Mouse (Mus musculus): ENCODE results near the gene Foxb1.

The Foxb1 gene

DNA sequence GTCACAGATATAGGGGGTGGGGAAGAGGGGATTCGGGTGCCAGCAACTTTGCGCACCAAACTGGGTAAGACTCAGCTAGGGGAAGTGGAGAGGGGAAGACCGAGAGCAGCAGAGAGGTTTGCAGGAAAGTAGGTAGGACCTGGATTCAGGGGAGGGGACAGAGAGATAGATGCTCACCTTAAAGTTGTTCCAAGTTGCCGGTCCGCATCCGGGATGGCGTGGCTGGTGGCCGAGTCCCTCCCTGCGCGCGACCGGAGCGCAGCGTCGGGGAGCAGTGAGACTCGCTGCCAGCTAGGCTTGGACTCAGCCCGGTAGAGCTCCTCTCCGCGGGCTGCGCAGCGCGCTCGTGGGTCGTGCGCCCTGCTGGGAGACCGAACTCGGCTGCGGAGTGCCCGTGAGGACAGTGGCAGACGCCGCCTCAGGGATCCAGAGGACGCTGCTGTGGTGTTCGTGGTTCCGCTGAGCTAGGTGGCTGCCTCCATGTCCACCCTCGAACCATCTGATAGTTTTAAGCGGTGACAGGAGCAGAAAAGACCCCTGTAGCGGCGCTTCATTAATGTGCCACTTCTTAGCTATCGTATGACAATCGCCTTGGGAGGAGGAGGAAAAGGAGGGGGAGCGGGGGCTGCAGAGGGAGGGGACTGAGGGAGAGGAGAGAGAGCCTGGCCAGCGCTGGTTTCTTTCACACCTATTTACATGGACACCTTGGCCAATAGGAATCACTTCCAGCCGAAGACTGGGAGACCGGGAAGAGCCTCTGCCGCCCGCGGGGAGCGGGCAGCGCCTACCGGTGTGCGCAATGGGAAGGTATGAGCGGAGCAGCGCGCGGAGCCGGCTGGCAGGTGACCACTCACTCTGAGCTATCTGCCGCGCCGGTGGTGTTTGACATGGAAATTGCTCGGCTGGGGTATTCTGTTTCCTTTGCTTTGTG is at the start of gene Foxb1:
Foxb1 (minus strand) TSS at position 570 of the 931 bp plus-strand sequence.
- DNase-seq (ENCODE audit: low read depth, low spot score) = no peak

DNA sequence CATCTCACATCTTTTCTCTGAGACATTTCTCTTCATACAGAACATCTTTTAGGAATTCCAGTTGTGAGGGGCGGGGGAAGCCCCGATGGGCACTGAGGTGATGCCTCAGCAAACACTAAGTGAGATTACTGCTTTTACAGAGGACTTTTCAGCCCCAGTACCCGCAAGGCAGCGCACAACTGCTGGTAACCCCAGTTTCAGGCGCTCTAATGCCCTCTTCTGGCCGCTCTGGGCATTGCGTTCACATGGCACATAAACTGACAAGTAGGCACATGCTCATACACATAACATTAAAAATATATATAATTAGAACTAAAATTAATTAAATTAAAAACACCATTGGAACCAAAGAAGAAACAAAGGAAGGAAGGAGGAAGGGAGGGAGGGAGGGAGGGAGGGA is 29.8 kb upstream of the Foxb1 start:
- DNase-seq (ENCODE audit: low read depth, low spot score) = no peak

DNA sequence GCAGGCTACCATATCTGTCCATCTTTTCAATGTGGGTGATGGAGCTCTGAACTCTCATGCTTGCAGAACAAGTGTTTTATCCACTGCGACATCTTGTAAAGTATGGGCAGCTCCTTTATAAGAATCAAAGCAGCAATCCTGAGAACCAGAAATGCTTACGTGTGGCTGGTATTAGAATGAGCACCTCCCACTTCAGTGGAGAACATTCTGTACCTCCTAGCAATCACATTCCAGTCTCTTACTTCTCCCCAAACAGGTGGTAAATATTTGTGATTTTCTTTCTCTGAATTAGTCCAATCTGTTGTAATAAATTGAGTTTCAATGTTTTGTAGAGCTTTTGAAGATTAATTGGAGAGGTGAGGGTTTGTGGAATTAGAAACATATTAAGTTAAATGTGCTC is 19.3 kb upstream of the Foxb1 start:
- DNase-seq (ENCODE audit: low read depth, low spot score) = no peak

DNA sequence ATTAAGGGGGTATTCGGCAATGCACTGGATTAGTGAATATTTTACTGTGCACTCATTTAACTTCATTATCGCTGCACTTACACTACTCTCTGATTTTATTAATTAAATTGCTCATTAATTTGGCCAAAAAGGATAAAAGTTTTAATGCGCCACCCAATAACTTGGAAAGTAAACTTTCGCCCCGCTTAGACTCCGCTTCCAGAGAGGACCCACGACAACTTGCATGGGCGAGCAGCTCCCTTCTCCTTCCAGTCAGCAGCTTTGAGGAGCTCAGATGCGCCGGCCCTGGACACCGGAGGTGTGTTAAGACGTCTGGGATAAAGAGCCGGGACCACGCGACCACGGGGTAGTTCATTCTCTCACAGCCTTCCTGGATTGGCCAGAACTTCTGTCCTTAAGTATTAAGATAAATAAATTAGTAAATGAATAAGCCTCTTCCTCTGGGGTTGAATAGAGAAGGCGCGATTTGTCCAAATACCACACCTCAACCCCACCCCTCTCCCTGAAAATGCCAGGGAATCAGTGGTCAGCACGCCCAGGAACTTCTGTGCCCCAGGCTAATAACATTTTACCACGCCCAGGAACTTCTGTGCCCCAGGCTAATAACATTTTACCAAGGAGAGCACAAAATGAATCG is 9.3 kb upstream of the Foxb1 start:
- DNase-seq (ENCODE audit: low read depth, low spot score) = no peak

DNA sequence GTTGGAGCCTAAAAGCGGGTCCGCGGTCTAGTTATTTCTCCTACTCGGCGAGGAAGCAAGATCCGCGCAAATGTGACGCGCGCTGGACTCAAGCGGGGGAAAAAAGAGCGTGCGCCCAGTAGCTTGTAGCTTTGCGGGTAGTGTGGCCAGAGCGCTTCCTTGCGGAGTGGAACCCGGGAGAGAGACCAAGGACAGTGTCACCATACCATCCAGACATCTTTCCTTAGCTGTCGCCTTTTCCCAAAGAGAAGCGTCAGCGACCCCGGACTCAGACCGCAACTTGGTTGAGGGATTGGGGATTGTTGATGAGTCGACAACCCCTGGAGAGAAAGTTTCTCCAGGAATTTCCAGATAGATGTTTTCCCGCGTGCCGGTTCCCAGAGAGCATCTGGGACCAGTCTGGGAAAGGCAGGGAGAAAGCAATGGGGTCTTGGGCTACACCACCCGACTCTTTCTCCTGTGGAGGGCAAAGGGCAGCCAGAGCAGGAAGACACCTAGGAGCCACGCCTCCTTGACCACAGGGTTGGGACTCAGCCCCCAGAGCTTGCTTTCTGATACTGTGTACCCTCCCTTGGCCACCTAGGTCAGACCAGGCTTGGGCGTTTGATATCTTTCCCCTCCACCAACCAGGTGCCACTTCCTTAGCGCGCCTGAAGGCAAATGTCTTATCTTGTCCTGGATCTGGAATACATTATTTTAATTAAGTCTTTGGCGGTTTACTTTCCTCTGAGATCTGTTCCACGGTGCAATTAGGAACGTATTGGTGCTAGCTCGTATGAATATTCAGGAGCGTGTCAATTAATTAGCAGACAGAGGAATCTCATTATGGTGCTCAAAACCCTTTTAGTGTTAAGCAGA is 8.6 kb upstream of the Foxb1 start:
- no peak for DNase-seq (ENCODE audit: low read depth, low spot score)

DNA sequence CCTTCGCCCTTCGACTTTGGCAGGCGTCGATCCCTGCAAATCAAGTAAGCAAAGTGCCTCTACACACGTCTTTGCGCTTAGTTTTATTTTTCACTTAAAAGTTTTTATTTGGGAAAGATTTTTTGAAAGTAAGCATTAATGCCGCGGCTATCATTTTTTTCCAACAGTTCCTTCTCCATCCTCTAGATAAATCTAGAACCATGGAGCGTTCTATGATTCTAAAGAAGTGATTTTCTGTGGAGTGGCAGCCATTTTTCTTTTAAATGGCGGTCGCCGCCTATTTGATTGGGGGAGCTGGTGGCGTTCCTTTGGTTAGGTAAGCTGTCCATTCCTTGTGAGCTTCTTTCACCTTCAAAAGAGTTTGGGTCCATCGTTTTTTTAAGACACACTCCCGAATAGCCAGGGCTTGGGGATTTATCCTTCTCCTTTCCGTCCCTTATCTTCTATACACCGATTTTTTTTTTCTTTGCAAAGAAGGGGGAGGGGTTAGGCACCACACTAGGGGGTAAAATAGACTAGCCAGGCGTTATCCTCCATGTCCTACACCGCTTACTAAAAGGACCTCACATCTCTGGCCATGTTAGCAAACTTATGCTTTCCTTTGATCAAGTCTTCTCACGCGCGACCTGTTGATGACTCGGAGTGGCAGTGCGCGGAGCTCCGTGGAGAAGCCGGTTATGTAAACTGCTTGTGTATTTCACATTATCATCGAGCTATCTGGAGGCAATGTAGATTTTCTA is 7.6 kb upstream of the Foxb1 start:
- DNase-seq (ENCODE audit: low read depth, low spot score) = no peak

DNA sequence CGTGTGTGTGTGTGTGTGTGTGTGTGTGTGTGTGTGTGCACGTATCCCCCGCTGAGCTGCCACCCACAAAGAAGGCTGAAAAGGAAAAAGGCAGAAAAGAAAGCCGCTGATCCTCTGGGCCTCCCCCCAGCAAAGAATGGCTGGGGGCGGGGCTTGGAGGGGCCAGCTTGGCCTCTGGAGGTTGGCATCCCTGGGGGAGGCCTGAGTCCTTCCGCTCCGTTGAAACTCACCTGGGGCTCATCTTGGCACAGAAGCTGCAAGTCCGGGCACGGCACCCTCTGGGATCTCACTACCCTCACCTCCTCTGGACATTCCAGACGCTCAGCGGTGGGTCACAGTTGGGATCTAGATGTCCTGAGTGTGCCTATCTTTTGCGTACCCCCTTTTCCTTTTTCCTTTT is 6.7 kb upstream of the Foxb1 start:
- no peak for DNase-seq (ENCODE audit: low read depth, low spot score)

DNA sequence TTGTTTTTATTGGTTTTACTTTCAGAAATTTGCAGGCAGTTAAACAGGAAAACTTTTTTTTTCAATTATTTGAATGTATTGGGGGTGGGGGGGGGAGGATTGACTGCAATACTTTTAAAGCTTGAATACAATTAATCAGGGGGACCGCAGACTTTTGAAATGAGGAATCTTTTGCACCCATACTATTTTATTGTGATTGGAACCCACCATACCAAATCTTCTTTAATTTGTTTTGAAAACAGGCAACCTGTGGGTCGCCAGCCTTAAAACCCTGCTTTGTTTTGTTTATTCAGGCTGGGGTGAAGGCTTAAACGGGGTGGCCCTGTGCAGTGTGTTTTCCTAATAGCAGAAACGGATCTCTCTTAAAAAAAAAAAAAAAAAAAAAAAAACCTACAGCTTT is 6.2 kb upstream of the Foxb1 start:
- no peak for DNase-seq (ENCODE audit: low read depth, low spot score)

DNA sequence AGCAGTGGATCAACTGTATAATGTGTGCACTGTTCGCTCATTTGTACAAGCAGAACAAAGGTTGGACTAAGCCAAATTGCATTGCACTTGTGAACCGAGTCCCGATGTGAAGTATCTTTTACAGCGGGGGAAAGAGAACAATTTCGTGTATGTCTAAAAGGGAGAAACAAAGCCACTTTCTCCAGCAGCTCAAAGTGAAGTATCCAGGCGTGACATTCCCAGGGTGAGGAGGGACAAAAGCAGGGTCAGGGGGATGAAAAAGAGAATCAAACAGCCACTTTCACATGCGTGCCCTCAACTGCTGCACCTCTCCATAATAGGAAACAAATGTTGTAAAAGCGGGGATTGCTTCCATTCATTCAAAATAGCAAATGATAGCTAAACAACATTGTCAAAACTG is 5.6 kb upstream of the Foxb1 start:
- DNase-seq (ENCODE audit: low read depth, low spot score) = no peak

DNA sequence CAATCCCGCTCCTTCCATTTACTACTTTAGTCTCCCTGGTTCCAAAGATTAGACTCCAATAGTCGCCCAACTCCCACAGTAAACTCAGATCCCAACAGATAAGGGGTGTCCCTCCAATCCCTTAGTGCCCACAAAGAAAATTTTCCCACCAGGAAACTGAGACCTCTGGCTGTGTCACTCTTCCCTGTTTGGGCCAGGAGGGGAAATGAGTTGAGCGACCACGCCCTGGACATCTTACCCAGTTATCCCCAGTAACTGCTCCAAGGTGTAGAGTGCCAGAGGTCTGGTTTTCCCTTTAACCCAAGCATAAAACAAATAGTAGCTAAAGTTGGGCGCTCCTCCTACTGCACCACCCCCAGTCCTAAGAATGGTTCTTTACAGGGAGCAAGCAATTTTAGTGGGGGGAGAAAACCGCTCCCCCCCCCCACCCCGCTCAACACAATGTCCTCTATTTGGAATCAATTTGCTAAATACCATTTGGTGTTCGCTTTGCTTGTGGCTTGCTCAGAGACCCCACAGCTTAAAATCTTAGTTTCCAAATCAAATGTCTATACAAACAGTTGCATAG is 4.8 kb upstream of the Foxb1 start:
- DNase-seq (ENCODE audit: low read depth, low spot score) = no peak

DNA sequence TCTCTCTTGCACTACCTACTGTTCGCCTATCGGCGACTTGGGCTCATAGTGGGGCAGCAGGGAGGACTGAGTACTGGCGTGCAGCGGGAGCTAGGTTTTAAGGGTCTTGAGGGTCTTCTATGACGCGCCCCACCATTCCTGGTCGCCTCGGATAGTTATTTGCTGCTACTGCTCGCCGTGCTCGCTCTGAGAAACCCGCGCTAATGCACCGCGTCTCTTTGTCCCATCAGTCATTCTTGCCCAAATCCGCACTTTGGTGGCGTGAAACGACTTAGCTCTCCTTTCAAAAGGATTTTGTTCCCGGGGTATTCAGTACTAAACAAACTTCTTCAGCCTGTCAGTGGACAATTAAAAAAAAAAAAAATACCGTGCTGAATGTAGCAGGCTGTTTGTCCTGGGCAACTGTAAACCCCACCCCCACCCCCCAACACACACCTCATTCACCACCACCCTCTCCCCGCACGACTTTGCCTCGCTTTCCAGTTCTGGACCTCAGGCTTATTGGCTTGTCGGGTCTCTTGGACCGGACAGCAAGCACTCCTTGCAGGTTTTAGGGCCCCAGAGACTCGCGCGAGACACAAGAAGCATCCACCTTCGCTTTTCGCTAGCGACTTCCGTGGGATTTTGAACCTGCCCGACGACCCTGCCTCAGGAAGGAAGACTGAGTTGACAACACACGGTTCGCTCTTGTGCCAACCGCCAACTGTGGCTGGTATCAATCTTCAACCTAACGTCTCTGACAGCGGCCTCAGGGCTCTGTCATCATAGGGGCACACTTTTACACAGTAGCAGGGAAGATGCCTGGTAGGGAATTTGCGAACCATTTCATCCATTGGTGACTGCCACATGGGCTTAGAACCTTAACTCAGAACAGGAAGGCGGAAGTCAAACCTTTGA is 4.1 kb upstream of the Foxb1 start:
- DNase-seq (ENCODE audit: low read depth, low spot score) = no peak

DNA sequence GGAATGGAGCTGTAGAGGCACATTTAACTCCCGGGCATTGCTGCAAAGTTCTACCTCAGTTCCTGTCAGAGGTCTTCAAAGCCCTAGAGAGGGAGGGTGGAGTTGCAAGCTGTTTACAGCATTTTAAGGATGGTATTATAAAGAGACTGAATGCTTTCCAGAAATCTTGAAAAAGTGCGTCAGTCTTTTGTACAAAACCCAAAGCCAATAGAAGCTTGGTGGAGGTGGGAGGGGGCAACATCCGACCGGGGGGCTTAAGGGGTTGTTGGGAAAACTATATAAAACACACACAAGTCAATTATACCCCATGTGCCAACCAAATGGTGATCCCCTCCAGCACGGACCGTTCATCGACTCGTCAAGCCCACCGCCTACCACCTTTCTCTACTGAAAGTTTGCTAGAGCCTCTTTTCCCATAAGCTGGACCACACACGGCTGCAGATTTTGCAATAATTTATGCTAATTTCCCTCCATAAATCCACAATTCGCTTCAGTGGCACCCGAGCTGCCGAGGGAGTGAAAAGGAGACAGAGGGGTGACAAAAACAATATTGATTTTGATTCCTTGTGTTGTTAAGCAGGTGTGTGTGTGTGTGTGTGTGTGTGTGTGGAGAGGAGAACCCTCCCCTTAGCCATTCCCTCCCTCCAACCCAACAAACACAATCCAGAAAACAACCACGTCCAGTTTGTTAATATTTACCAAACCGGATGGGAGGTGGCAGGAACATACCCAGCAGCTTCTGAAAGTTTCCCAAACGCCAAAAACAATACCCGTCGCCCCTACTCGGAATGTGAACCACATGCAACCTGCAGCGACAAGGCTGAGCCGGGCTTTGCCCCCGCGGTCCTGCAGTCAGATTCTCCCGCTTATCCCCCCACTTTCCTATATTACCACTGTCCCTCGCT is 3.2 kb upstream of the Foxb1 start:
- DNase-seq (ENCODE audit: low read depth, low spot score) = no peak

DNA sequence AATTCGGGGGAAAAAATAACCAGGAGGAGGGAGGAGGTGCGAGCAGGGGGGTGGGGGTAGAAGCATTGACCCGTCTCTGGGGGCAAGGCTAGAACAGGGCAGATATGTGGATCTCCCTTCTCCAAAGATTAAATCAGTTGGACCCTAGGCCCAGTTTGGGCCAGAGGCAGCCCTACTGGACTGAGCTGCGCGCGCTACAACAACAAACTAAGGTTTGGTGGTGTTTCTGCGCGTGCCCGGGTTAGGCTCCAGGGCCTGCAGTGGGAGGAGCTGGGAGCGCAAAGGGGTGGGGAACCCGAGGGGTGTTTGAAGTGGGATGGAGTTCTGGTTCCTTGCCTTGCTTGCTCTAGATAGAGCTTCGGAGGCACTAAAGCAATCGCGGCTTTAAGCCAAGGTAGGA is 2.0 kb upstream of the Foxb1 start:
- no peak for DNase-seq (ENCODE audit: low read depth, low spot score)

DNA sequence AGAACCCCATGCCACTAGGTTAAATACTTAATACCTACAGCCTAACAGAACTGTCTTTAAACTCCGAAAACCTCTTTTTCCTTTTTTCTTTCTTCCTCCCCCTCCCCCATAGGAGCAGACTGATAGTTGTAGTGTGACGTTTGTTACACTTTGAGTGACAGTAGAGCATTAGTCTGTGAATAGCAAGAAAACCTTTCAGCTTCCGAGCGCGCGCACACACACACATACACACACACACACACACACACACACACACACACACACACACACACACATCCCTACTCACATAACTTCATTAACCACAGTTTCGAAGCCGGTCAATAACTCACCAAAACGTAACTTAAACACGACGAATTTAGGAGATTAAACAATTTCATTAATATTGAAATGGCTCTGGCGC is 1.5 kb upstream of the Foxb1 start:
- no peak for DNase-seq (ENCODE audit: low read depth, low spot score)

DNA sequence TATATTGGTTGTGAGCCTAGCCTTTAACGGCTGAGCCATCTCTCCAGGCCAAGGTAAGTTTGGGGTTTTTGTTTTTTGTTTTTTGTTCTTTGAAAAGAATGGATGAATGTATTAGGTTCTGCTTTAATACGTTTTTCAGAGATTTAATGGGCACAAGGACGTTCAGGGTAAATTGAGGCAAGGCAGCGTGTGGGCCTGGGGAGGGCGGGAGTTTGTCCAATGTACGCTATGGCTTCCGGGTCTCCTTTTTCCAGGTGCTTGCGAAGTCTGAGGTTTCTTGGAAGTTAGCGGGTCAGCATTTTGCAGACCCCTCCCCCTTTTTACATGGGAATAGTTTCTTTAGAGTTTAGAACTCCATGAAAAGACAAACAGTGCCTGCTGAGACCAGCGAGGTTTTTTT is 829 bp upstream of the Foxb1 start:
- DNase-seq (ENCODE audit: low read depth, low spot score) = no peak

DNA sequence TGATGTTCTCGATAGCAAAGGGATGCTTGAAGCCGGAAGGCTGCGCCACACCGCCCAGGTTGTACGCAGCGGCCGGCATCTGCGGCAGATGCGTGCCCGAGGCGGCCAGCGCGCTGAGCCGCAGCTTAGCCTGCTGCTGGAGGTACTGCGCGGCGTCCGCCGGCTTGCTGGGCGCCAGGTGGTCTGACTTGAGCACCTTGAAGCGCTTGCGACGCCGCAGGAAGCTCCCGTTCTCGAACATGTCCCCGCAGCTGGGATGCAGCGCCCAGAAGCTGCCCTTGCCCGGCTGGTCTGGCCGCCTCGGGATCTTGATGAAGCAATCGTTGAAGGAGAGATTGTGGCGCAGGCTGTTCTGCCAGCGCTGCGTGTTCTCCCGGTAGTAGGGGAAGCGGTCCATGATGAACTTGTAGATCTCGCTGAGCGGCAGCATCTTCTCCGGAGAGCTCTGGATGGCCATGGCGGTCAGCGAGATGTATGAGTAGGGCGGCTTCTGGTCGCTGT is 969 bp downstream of the Foxb1 start:
- no peak for DNase-seq (ENCODE audit: low read depth, low spot score)

DNA sequence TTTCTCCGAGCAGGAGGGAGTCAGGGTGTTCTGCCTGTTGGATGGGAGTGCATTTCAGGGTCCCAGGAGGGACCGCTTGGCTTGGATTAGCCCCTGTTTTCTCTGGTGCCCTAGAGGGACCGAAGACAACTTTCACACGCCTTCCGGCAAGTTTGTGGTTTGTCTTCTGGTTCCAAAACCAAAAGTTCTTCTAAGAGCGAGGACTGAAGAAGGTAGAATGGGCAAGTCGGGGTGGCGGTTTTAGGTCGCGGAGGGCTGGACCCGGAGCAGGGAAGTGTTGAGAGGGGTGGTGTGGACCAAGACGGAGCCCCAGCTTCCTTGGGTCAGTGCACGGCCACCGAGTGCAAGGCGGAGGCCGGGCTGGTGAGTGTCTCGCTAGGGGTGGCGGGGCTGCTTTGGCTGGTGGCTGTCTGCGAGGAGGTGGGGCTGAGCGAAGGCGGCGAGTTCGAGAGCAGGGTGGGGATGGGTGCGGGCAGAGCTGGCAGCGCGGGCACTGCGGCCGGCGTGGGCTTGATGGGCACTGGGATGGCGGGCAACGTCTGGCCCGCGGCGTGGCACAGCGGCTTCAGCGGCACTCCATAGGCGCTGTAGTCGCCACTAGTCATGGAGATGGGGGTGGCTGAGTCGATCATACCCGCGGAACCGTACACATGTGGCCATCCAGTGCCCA is 1.7 kb downstream of the Foxb1 start:
- no peak for DNase-seq (ENCODE audit: low read depth, low spot score)

DNA sequence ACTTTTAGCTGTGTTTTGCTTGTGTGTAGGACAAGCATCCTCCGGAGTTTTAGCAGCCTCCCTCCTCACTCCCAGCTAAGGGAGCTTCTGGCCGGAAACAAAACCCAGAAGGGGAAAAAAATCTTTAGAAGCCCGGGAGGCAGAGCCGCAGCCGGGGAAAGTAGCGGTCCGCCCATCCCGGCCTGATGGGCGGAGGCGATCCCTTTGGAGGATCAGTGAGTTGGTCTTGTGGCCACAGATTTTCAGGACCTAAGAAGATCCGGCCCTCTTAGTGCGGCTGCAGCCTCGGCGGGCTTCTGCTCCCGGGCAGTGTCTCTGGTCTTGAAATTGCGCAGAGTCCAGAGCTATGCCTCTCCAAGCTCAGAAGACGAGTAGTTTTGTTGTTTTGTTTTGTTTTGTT is 2.2 kb downstream of the Foxb1 start:
- no peak for DNase-seq (ENCODE audit: low read depth, low spot score)

All from retina, postnatal 7 days (tissue).